Mouse (Mus musculus) bone marrow, adult 2 months (tissue): Measurements from ENCODE around the gene Mpped1.

Experiments used
- CTCF ChIP-seq: fragments of 200-500 bp; IDR thresholded peaks from 2 replicates; pipeline ENCODE4 v1.5.1; 2011; ENCODE audit warnings: low read length, control low read depth; ENCODE audit not compliant: control insufficient read depth, insufficient read depth
- POLR2A ChIP-seq: fragments of 200-500 bp; IDR thresholded peaks from 2 replicates; pipeline ENCODE4 v1.6.1; 2011; ENCODE audit warnings: low read depth, mild to moderate bottlenecking, control low read depth, low read length, borderline replicate concordance; ENCODE audit not compliant: control insufficient read depth

- TF ChIP-seq POLR2A = no peak
- TF ChIP-seq CTCF = no peak
These were observed 2.8 kb upstream of the Mpped1 start for GRCm38 (mm10) chr15:83776265-83777000.
